17 mouse cellular contexts compared by ENCODE assay signal in genomic region chr10:116965297-116965696, GRCm38 (mm10). TPM values are rescaled to one million over a fixed set of nuclear protein-coding genes. Genes with fewer than 3 reads are reported as not detected.
DNase-seq lines count a peak whose midpoint lies in the region; ATAC-seq and TF ChIP-seq lines count a peak whose summit lies in the region.
"Had no signal": no experiment of that assay in that cellular context is flagged by ENCODE, and none has a peak within 500 bp of the region (broad histone marks: within the 10 kb centered on the region; RNA-seq: fewer than 3 reads in every experiment).

No protein-coding gene starts in this region.

- H3K4me3 ChIP-seq in midbrain, postnatal 0 days (ENCODE audit: low read depth, low read length) = no peak overlapping the region
- H3K4me3 ChIP-seq: embryonic facial prominence, embryonic 12.5 days; limb, embryonic 13.5 days had no signal

- no peak overlapping the region for H3K9ac ChIP-seq in midbrain, postnatal 0 days (replicated peaks; ENCODE audit: low read length, poor library complexity, severe bottlenecking)
- H3K9ac ChIP-seq: embryonic facial prominence, embryonic 12.5 days; limb, embryonic 13.5 days had no signal

- no peak for ATAC-seq in midbrain, postnatal 0 days (ENCODE audit: low FRiP score)
- ATAC-seq: intestine, postnatal 0 days had no signal

- H3K4me1 ChIP-seq in midbrain, postnatal 0 days (ENCODE audit: insufficient read depth, low read length) = no peaks in the 10 kb centered on the region
- H3K4me1 ChIP-seq: embryonic facial prominence, embryonic 12.5 days had no signal

- no peaks in the 10 kb centered on the region for H3K27me3 ChIP-seq in midbrain, postnatal 0 days (ENCODE audit: insufficient read depth, low read length)
- H3K27me3 ChIP-seq: embryonic facial prominence, embryonic 12.5 days; limb, embryonic 13.5 days had no signal

- H3K4me2 ChIP-seq in midbrain, postnatal 0 days (ENCODE audit: low read depth, low read length, poor library complexity, severe bottlenecking) = no peak overlapping the region
- H3K4me2 ChIP-seq: embryonic facial prominence, embryonic 12.5 days; limb, embryonic 13.5 days; midbrain, embryonic 11.5 days had no signal

- H3K36me3 ChIP-seq in midbrain, postnatal 0 days (ENCODE audit: insufficient read depth, low read length) = no peaks in the 10 kb centered on the region
- H3K36me3 ChIP-seq: embryonic facial prominence, embryonic 12.5 days; G1E; limb, embryonic 13.5 days had no signal

- TF ChIP-seq CTCF in midbrain, postnatal 0 days (IDR thresholded peaks at IDR 0.05) = no peak

- peak; percentile 43 for DNase-seq in embryo, embryonic 10 days (ENCODE audit: low spot score)
- DNase-seq in embryo, embryonic 9.5 days (ENCODE audit: extremely low spot score) = no peak
- DNase-seq in forelimb bud, embryonic 11.5 days (ENCODE audit: low read depth, low spot score) = peak; percentile 74
- DNase-seq in kidney, postnatal 10 days = peak; percentile 52
- peak; percentile 83 for DNase-seq in lung, postnatal 10 days
- DNase-seq in thymus, postnatal 0 days (ENCODE audit: low spot score) = no peak
- no peak for DNase-seq in midbrain, postnatal 0 days (ENCODE audit: low spot score)
- no peak for DNase-seq in liver

- WGBS in midbrain, postnatal 0 days = 78% methylated on average over 5 of the region's 5 CpGs

- no peak overlapping the region for H3K27ac ChIP-seq in midbrain, postnatal 0 days (ENCODE audit: low read depth, low read length)
- H3K27ac ChIP-seq: embryonic facial prominence, embryonic 12.5 days; limb, embryonic 13.5 days had no signal

- H3K9me3 ChIP-seq in midbrain, postnatal 0 days (ENCODE audit: low read length) = no peaks in the 10 kb centered on the region
- H3K9me3 ChIP-seq: embryonic facial prominence, embryonic 12.5 days; G1E; limb, embryonic 13.5 days had no signal

RNA-seq across cellular contexts. Expression of gene Gm10271, which starts 7.1 kb away (rescaled TPM):
- not detected in 2 replicates for polyA plus RNA-seq in thymus, postnatal 0 days (2015; fragmentation: Nextera tagmentation; extraction: Ambion mirVana)
- total RNA-seq in midbrain, postnatal 0 days (2014; rRNA removed) = not detected in 2 replicates
- not detected in 2 replicates for polyA plus RNA-seq in midbrain, postnatal 0 days (2015; fragmentation: Nextera tagmentation; extraction: Ambion mirVana)
- total RNA-seq: G1E; hematopoietic stem cell, adult 5-6 weeks had no signal
- polyA plus RNA-seq: embryonic facial prominence, embryonic 12.5 days; frontal cortex, adult 2 months; G1E; intestine, postnatal 0 days; limb, embryonic 13.5 days; midbrain, embryonic 11.5 days; neural tube, embryonic 14.5 days; small intestine, adult 2 months had no signal

RNA-seq across cellular contexts. Expression of gene Rab3ip, which starts 14.7 kb away (rescaled TPM):
- 20.6 and 22.5 TPM in 2 replicates for polyA plus RNA-seq in thymus, postnatal 0 days (2015; fragmentation: Nextera tagmentation; extraction: Ambion mirVana)
- total RNA-seq in midbrain, postnatal 0 days (2014; rRNA removed) = 99.8 and 142 TPM in 2 replicates
- polyA plus RNA-seq in midbrain, postnatal 0 days (2015; fragmentation: Nextera tagmentation; extraction: Ambion mirVana) = 34.4 and 34.6 TPM in 2 replicates

RNA-seq across cellular contexts. Expression of gene Best3, which starts 20.8 kb away (rescaled TPM):
- polyA plus RNA-seq in thymus, postnatal 0 days (2015; fragmentation: Nextera tagmentation; extraction: Ambion mirVana) = not detected in 2 replicates
- 0.27 TPM in 1 of 2 replicates, not detected in the other for total RNA-seq in midbrain, postnatal 0 days (2014; rRNA removed)
- polyA plus RNA-seq in midbrain, postnatal 0 days (2015; fragmentation: Nextera tagmentation; extraction: Ambion mirVana) = 0.11 and 0.13 TPM in 2 replicates
- total RNA-seq: G1E; hematopoietic stem cell, adult 5-6 weeks had no signal
- polyA plus RNA-seq: G1E; intestine, postnatal 0 days; midbrain, embryonic 11.5 days had no signal

Comparison
In these comparisons a context has a peak if more than half of its experiments do, and no peak if none do; other contexts are left out.
1. DNase-seq: peak in embryo, embryonic 10 days (single experiment), forelimb bud, embryonic 11.5 days (single experiment), kidney, postnatal 10 days (single experiment) and lung, postnatal 10 days (single experiment); none in embryo, embryonic 9.5 days (single experiment), thymus, postnatal 0 days (single experiment), midbrain, postnatal 0 days (single experiment) and liver (single experiment).